Mouse (Mus musculus): ENCODE measurements around the gene Hnrnpab. TPM values are rescaled to one million over a fixed set of nuclear protein-coding genes. Genes with fewer than 3 reads are reported as not detected.

Gene Hnrnpab
- polyA plus RNA-seq, 1 experiment from 2014 or later, result 362 TPM

DNA sequence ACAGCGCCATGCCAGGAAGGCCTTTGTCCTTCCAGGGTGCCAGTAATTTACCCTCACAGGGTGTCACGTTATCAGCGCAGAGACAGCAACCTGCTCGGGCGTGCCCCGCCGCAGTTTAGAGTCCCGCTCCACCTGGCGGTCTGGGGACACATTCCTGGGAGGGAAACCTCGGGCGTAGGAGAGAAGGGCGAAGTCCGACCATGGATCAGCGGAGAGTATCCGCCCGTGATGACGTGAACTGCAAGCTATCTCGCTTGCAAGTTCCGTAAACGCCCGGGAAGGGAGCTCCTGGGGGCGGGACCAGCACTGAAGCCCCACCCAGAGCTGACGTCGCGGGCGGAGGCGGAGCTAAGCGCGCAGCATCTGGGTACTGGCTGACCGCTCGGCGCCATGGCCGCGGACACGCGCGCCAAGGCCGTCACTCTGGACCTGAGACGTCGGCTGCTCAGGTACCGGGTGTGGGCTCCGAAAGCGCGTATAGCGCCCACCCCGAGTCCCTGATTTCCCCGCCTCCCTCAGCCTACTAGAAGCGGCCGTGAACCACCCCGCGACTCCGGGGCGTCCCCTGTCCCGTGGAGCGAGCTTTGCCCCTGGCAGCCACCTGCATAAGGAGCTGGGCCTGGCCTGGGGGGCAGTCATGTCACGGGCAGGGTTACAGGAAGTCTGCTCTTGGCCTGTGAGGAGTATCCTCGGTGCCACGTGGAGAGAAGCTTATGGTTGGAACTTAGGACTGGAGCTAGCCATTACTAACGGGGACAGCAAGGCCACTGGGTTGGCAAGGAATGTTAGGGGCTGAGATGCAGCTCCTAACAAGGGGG, 22.0 kb downstream of the Hnrnpab start, which contains the start of gene Phykpl:
Gene Phykpl, plus strand, starts transcription at position 327 of the 818 bp plus-strand sequence.
- H3K9ac ChIP-seq (ENCODE audit: low read depth, low read length), result peak within 1 kb of the TSS; percentile 92
- peaks cover 24% of the 10 kb centered on the region for H3K36me3 ChIP-seq (ENCODE audit: control insufficient read depth, insufficient read depth, low read length)
- peak; percentile 90 for ATAC-seq (replicated peaks; ENCODE audit: insufficient number of reproducible peaks, low FRiP score, low TSS enrichment)
- H3K9me3 ChIP-seq (replicated peaks; ENCODE audit: control insufficient read depth, low read length), result 0 out of 2 replicates have a peak, but pooled peaks cover 3% of the 10 kb centered on the region
- under 1% methylated on average over 59 of the region's 59 CpGs for WGBS (ENCODE audit: insufficient replicate concordance)
- H3K27ac ChIP-seq (ENCODE audit: low read depth, low read length), result peak within 1 kb of the TSS; percentile 94
- H3K4me2 ChIP-seq, result peak within 1 kb of the TSS; percentile 92
- H3K4me3 ChIP-seq (ENCODE audit: low read depth, low read length), result peak within 1 kb of the TSS; percentile 80
- peaks cover 12% of the 10 kb centered on the region for H3K4me1 ChIP-seq (ENCODE audit: control insufficient read depth, insufficient read depth, low read length)
- H3K27me3 ChIP-seq (ENCODE audit: control insufficient read depth, insufficient read depth, low read length), result no peaks in the 10 kb centered on the region

DNA sequence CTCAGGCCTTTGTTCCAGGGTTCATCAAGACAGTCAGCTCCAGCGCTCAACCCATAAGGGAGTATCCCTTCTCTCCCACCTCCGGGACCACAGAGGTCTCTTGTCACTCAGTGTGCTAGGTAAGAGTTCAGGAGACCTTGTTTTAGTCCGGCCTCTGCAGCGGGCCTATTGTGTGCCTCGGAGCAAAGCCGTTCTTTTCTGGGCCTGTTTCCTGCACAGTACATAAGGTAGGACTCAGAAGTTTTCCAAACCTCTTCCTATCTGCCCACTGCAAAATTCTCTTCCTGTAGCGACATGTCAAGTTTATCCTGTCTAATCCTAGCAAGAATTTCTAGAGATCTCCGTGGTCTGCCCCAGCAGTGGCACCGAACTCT, 22.6 kb downstream of the Hnrnpab start:
- H3K4me1 ChIP-seq (ENCODE audit: control insufficient read depth, insufficient read depth, low read length), result peaks cover 12% of the 10 kb centered on the region
- peak overlapping the region; percentile 92 for H3K4me2 ChIP-seq
- 0 out of 2 replicates have a peak, but pooled peaks cover 3% of the 10 kb centered on the region for H3K9me3 ChIP-seq (replicated peaks; ENCODE audit: control insufficient read depth, low read length)
- H3K27ac ChIP-seq (ENCODE audit: low read depth, low read length), result peak overlapping the region; percentile 94
- no peaks in the 10 kb centered on the region for H3K27me3 ChIP-seq (ENCODE audit: control insufficient read depth, insufficient read depth, low read length)
- peak overlapping the region; percentile 80 for H3K4me3 ChIP-seq (ENCODE audit: low read depth, low read length)
- 0 out of 2 replicates have a peak, but pooled peaks have one; percentile 2 for ATAC-seq (replicated peaks; ENCODE audit: insufficient number of reproducible peaks, low FRiP score, low TSS enrichment)
- 19% methylated on average over 9 of the region's 9 CpGs for WGBS (ENCODE audit: insufficient replicate concordance)
- peak overlapping the region; percentile 92 for H3K9ac ChIP-seq (ENCODE audit: low read depth, low read length)
- H3K36me3 ChIP-seq (ENCODE audit: control insufficient read depth, insufficient read depth, low read length), result peaks cover 19% of the 10 kb centered on the region

DNA sequence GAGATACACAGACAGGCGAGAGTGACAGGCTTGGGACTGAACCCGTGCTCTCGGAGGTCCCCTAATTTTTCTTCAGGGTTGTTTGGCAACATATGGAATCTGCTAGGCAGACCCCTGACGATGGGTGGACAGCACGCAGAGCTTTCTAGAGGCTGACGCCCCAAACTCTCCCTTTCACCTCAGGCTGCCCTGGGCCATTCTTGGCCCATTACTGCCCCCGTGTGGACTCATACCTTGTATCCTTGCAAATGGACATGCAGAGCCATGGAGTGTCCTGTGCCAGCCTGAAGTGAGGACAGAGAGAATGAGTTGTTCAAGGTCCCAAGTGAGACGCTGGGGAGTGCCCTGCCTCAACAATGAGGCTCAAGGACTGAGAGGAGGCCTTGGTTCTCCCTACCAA, 23.9 kb downstream of the Hnrnpab start:
- no peak for ATAC-seq (replicated peaks; ENCODE audit: insufficient number of reproducible peaks, low FRiP score, low TSS enrichment)
- H3K36me3 ChIP-seq (ENCODE audit: control insufficient read depth, insufficient read depth, low read length), result peaks cover 9% of the 10 kb centered on the region; the same call in 1 of the 2 replicates
- peaks cover 12% of the 10 kb centered on the region for H3K4me1 ChIP-seq (ENCODE audit: control insufficient read depth, insufficient read depth, low read length)
- H3K27ac ChIP-seq (ENCODE audit: low read depth, low read length), result no peak overlapping the region
- no peak overlapping the region for H3K4me2 ChIP-seq
- no peak overlapping the region for H3K4me3 ChIP-seq (ENCODE audit: low read depth, low read length)
- H3K9ac ChIP-seq (ENCODE audit: low read depth, low read length), result no peak overlapping the region
- H3K9me3 ChIP-seq (replicated peaks; ENCODE audit: control insufficient read depth, low read length), result no peaks in the 10 kb centered on the region
- 21% methylated on average over 8 of the region's 8 CpGs for WGBS (ENCODE audit: insufficient replicate concordance)
- no peaks in the 10 kb centered on the region for H3K27me3 ChIP-seq (ENCODE audit: control insufficient read depth, insufficient read depth, low read length)

DNA sequence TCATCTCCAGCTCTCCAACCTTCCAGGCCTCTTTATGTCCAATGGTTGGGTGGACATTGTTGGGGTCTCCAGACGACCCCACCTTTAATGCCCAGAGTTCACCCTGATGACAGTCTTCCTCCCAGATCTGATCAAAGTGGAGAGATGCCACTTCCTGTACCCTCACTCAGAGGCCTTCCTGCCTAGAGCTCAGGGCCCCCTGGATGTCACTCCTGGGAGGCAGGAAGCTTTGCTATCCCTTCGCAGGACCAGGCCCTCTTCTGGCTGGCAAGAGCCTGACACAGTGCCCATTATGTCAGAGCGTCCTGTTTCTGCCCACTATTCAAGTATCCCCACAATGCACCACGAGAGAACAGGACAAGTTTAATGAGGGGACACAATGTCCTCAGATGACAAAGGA, 27.6 kb downstream of the Hnrnpab start:
- Histone ChIP-seq H3K36me3 (ENCODE audit: control insufficient read depth, insufficient read depth, low read length) (no peaks in the 10 kb centered on the region), H3K9me3 (replicated peaks; ENCODE audit: control insufficient read depth, low read length) (no peaks in the 10 kb centered on the region), H3K4me3 (ENCODE audit: low read depth, low read length) (no peak overlapping the region), H3K27me3 (ENCODE audit: control insufficient read depth, insufficient read depth, low read length) (no peaks in the 10 kb centered on the region), H3K27ac (ENCODE audit: low read depth, low read length) (no peak overlapping the region), H3K4me2 (no peak overlapping the region), H3K4me1 (ENCODE audit: control insufficient read depth, insufficient read depth, low read length) (0 out of 2 replicates have a peak, but pooled peaks cover 2% of the 10 kb centered on the region), H3K9ac (ENCODE audit: low read depth, low read length) (no peak overlapping the region)
- no peak for ATAC-seq (replicated peaks; ENCODE audit: insufficient number of reproducible peaks, low FRiP score, low TSS enrichment)
- WGBS (ENCODE audit: insufficient replicate concordance), result 64% methylated on average over 4 of the region's 4 CpGs

DNA sequence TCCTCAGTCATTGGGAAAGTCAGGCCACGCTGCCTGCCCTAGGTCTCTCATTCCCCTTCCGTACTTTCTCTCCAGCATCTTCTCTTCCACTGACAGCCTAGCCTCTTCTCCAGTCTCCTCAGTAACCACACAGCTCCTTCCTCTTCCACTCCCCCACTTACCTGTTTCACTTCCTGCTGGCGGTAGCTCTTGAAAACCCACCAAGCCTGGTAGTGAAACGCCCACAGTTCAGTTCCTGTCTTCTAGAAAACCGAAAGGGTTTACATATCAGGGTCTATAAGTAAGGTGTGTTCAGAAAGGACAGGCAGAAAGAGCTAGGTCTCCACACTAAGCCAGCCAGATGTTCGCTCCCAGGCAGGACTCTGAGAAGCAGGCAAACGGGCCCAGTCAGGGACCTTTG, 29.1 kb downstream of the Hnrnpab start:
- Histone ChIP-seq H3K9ac (ENCODE audit: low read depth, low read length) (no peak overlapping the region), H3K4me2 (no peak overlapping the region), H3K4me3 (ENCODE audit: low read depth, low read length) (no peak overlapping the region), H3K4me1 (ENCODE audit: control insufficient read depth, insufficient read depth, low read length) (no peaks in the 10 kb centered on the region), H3K27me3 (ENCODE audit: control insufficient read depth, insufficient read depth, low read length) (no peaks in the 10 kb centered on the region), H3K9me3 (replicated peaks; ENCODE audit: control insufficient read depth, low read length) (no peaks in the 10 kb centered on the region), H3K27ac (ENCODE audit: low read depth, low read length) (no peak overlapping the region), H3K36me3 (ENCODE audit: control insufficient read depth, insufficient read depth, low read length) (no peaks in the 10 kb centered on the region)
- no peak for ATAC-seq (replicated peaks; ENCODE audit: insufficient number of reproducible peaks, low FRiP score, low TSS enrichment)
- WGBS (ENCODE audit: insufficient replicate concordance), result 79% methylated on average over 7 of the region's 7 CpGs

DNA sequence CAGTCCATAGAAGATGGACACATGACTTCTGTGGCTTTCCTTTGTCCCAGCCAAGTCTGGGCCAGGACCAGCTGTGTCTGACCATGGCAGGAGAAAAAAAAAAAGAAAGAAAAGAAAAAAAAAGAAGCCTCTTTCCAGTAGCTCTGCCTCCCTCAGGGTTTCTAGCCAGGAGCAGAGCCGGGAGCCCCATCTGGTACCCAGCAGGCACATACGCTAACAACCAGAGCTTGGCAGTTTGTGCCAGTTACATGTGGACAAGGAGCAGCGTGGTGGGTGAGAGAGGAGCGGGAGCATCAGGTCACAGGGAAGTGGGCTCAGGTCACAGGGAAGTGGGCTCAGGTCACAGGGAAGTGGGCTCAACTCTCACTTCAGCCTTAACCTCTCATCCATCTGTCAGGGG, 30.2 kb downstream of the Hnrnpab start:
- Histone ChIP-seq H3K36me3 (ENCODE audit: control insufficient read depth, insufficient read depth, low read length) (no peaks in the 10 kb centered on the region), H3K4me3 (ENCODE audit: low read depth, low read length) (no peak overlapping the region), H3K9ac (ENCODE audit: low read depth, low read length) (no peak overlapping the region), H3K27me3 (ENCODE audit: control insufficient read depth, insufficient read depth, low read length) (no peaks in the 10 kb centered on the region), H3K27ac (ENCODE audit: low read depth, low read length) (no peak overlapping the region), H3K9me3 (replicated peaks; ENCODE audit: control insufficient read depth, low read length) (no peaks in the 10 kb centered on the region), H3K4me2 (no peak overlapping the region), H3K4me1 (ENCODE audit: control insufficient read depth, insufficient read depth, low read length) (no peaks in the 10 kb centered on the region)
- no peak for ATAC-seq (replicated peaks; ENCODE audit: insufficient number of reproducible peaks, low FRiP score, low TSS enrichment)
- 79% methylated on average over 4 of the region's 4 CpGs for WGBS (ENCODE audit: insufficient replicate concordance)

DNA sequence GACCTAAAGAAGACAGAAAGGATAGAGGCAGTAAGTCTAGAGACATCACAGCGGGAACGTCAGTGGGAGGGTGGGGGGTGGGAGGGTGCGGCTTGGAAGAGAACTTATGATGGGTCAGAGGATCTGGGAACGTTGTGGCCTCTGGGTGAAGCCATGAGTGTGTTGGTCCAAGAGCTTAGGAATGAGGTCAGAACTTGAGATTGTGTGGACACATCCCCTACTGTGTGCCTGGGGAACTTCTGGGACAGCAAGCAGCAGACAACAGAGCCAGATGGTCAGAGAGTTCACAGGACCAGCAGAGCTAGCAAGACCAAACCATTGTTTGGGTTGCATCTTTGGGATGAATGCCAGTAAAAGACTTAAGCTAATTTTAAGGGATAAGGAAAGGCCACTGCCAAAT, 37.8 kb downstream of the Hnrnpab start:
- Histone ChIP-seq H3K4me3 (ENCODE audit: low read depth, low read length) (no peak overlapping the region), H3K4me1 (ENCODE audit: control insufficient read depth, insufficient read depth, low read length) (no peaks in the 10 kb centered on the region), H3K4me2 (no peak overlapping the region), H3K9me3 (replicated peaks; ENCODE audit: control insufficient read depth, low read length) (no peaks in the 10 kb centered on the region), H3K9ac (ENCODE audit: low read depth, low read length) (no peak overlapping the region), H3K27ac (ENCODE audit: low read depth, low read length) (no peak overlapping the region), H3K27me3 (ENCODE audit: control insufficient read depth, insufficient read depth, low read length) (no peaks in the 10 kb centered on the region), H3K36me3 (ENCODE audit: control insufficient read depth, insufficient read depth, low read length) (no peaks in the 10 kb centered on the region)
- WGBS (ENCODE audit: insufficient replicate concordance), result 87% methylated on average over 4 of the region's 4 CpGs
- ATAC-seq (replicated peaks; ENCODE audit: insufficient number of reproducible peaks, low FRiP score, low TSS enrichment), result no peak

DNA sequence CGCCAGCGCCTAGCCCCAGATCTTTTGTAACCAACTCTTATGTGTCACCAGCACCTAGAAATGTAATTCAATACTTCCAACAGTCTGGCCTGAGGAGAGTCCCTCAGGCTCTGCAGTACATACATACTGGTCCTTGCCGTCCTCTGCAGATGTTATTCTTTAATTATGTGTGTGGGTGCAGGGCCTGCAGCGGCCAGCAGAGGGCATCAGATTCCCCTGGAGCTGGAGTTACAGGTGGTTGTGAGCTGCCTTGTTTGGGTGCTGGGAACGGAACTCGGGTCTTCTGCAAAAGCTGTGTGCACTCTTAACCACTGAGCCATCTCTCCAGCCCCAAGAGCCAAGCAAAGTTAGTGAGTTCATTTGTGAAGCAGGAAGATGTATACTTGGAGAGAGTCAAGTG, 40.7 kb downstream of the Hnrnpab start:
- 90% methylated on average over 6 of the region's 6 CpGs for WGBS (ENCODE audit: insufficient replicate concordance)
- Histone ChIP-seq H3K27me3 (ENCODE audit: control insufficient read depth, insufficient read depth, low read length) (no peaks in the 10 kb centered on the region), H3K27ac (ENCODE audit: low read depth, low read length) (no peak overlapping the region), H3K4me2 (no peak overlapping the region), H3K9me3 (replicated peaks; ENCODE audit: control insufficient read depth, low read length) (no peaks in the 10 kb centered on the region), H3K9ac (ENCODE audit: low read depth, low read length) (no peak overlapping the region), H3K4me1 (ENCODE audit: control insufficient read depth, insufficient read depth, low read length) (no peaks in the 10 kb centered on the region), H3K4me3 (ENCODE audit: low read depth, low read length) (no peak overlapping the region), H3K36me3 (ENCODE audit: control insufficient read depth, insufficient read depth, low read length) (no peaks in the 10 kb centered on the region)
- no peak for ATAC-seq (replicated peaks; ENCODE audit: insufficient number of reproducible peaks, low FRiP score, low TSS enrichment)

DNA sequence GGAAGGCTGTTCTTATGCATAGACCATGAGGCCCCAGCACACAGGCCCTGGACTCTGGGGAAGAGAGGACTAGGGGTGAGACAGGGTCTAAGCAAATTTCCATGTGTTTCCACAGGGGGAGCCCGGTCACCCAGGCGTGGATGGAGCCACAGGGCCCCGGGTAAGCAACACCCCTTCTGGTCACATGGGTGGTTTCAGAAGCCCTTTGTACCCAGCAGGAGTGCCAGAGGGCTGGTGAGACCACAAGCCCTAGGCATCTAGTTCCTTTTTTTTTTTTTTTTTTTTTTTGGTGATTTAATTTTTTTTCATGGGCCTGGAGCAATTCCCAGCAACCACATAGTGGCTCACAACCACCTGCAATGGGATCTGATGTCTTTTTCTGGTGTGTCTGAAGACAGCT, 41.6 kb downstream of the Hnrnpab start:
- Histone ChIP-seq H3K4me2 (no peak overlapping the region), H3K9ac (ENCODE audit: low read depth, low read length) (no peak overlapping the region)

More for the DNA sequence above, 41.6 kb downstream of the Hnrnpab start:
- 46% methylated on average over 3 of the region's 3 CpGs for WGBS (ENCODE audit: insufficient replicate concordance)
- H3K36me3 ChIP-seq (ENCODE audit: control insufficient read depth, insufficient read depth, low read length), result no peaks in the 10 kb centered on the region
- no peak overlapping the region for H3K27ac ChIP-seq (ENCODE audit: low read depth, low read length)
- no peaks in the 10 kb centered on the region for H3K27me3 ChIP-seq (ENCODE audit: control insufficient read depth, insufficient read depth, low read length)
- ATAC-seq (replicated peaks; ENCODE audit: insufficient number of reproducible peaks, low FRiP score, low TSS enrichment), result no peak
- H3K9me3 ChIP-seq (replicated peaks; ENCODE audit: control insufficient read depth, low read length), result no peaks in the 10 kb centered on the region
- H3K4me3 ChIP-seq (ENCODE audit: low read depth, low read length), result no peak overlapping the region
- no peaks in the 10 kb centered on the region for H3K4me1 ChIP-seq (ENCODE audit: control insufficient read depth, insufficient read depth, low read length)
